Mouse (Mus musculus): Measurements from ENCODE around the gene Gm42688. TPM values are rescaled to one million over a fixed set of nuclear protein-coding genes. Genes with fewer than 3 reads are reported as not detected.

The Gm42688 gene
- polyA plus RNA-seq, 1 experiment from 2014 or later, result 1.9 TPM

GRCm38 (mm10) chr6:83078324-83078858 lies 23.0 kb upstream of the Gm42688 start:
- H3K9ac ChIP-seq (ENCODE audit: low read length), result peak overlapping the region; percentile 81
- peak overlapping the region; percentile 91 for H3K4me2 ChIP-seq (ENCODE audit: low read depth, low read length)
- under 1% methylated on average over 46 of the region's 46 CpGs for WGBS
- peak; percentile 95 for ATAC-seq (replicated peaks; ENCODE audit: extremely low read depth, insufficient read depth, low FRiP score)
- peak overlapping the region; percentile 79 for H3K4me3 ChIP-seq (ENCODE audit: low read length)
- peaks cover 9% of the 10 kb centered on the region for H3K4me1 ChIP-seq (ENCODE audit: control insufficient read depth, insufficient read depth, low read length)
- peak overlapping the region; percentile 84 for H3K27ac ChIP-seq (ENCODE audit: low read length)
- peaks cover 46% of the 10 kb centered on the region for H3K27me3 ChIP-seq (ENCODE audit: control insufficient read depth, insufficient read depth, low read length)
- H3K9me3 ChIP-seq (replicated peaks; ENCODE audit: control insufficient read depth, low read length), result no peaks in the 10 kb centered on the region
- H3K36me3 ChIP-seq (ENCODE audit: control insufficient read depth, insufficient read depth), result peaks cover 4% of the 10 kb centered on the region; the same call in 1 of the 2 replicates

- Histone ChIP-seq H3K9me3 (replicated peaks; ENCODE audit: control insufficient read depth, low read length) (no peaks in the 10 kb centered on the region), H3K4me1 (ENCODE audit: control insufficient read depth, insufficient read depth, low read length) (peaks cover 9% of the 10 kb centered on the region), H3K4me2 (ENCODE audit: low read depth, low read length) (no peak overlapping the region), H3K4me3 (ENCODE audit: low read length) (no peak overlapping the region), H3K9ac (ENCODE audit: low read length) (no peak overlapping the region), H3K27ac (ENCODE audit: low read length) (no peak overlapping the region), H3K27me3 (ENCODE audit: control insufficient read depth, insufficient read depth, low read length) (peaks cover 46% of the 10 kb centered on the region), H3K36me3 (ENCODE audit: control insufficient read depth, insufficient read depth) (peaks cover 4% of the 10 kb centered on the region; the same call in 1 of the 2 replicates)
- ATAC-seq (replicated peaks; ENCODE audit: extremely low read depth, insufficient read depth, low FRiP score), result no peak
- WGBS, result 94% methylated on average over 5 of the region's 5 CpGs
Measured at GRCm38 (mm10) chr6:83080210-83080609, 21.2 kb upstream of the Gm42688 start.

GRCm38 (mm10) chr6:83083497-83083896 lies 17.9 kb upstream of the Gm42688 start:
- 18% methylated on average over 5 of the region's 5 CpGs for WGBS
- Histone ChIP-seq H3K9me3 (replicated peaks; ENCODE audit: control insufficient read depth, low read length) (no peaks in the 10 kb centered on the region), H3K4me1 (ENCODE audit: control insufficient read depth, insufficient read depth, low read length) (peaks cover 12% of the 10 kb centered on the region), H3K4me2 (ENCODE audit: low read depth, low read length) (no peak overlapping the region), H3K9ac (ENCODE audit: low read length) (no peak overlapping the region), H3K36me3 (ENCODE audit: control insufficient read depth, insufficient read depth) (peaks cover 4% of the 10 kb centered on the region; the same call in 1 of the 2 replicates), H3K27ac (ENCODE audit: low read length) (no peak overlapping the region), H3K27me3 (ENCODE audit: control insufficient read depth, insufficient read depth, low read length) (peaks cover 54% of the 10 kb centered on the region), H3K4me3 (ENCODE audit: low read length) (no peak overlapping the region)
- no peak for ATAC-seq (replicated peaks; ENCODE audit: extremely low read depth, insufficient read depth, low FRiP score)

- WGBS, result 20% methylated on average over 6 of the region's 6 CpGs
Measured at GRCm38 (mm10) chr6:83084477-83084876, 16.9 kb upstream of the Gm42688 start.

GRCm38 (mm10) chr6:83086121-83087035 lies 15.0 kb upstream of the Gm42688 start, which contains the start of gene Lbx2:
Gene Lbx2 (plus strand): TSS chr6:83086367.
- 4% methylated on average over 42 of the region's 42 CpGs for WGBS

More at GRCm38 (mm10) chr6:83084477-83084876, 16.9 kb upstream of the Gm42688 start:
- no peaks in the 10 kb centered on the region for H3K9me3 ChIP-seq (replicated peaks; ENCODE audit: control insufficient read depth, low read length)
- H3K4me2 ChIP-seq (ENCODE audit: low read depth, low read length), result no peak overlapping the region
- H3K4me1 ChIP-seq (ENCODE audit: control insufficient read depth, insufficient read depth, low read length), result peaks cover 6% of the 10 kb centered on the region
- no peak for ATAC-seq (replicated peaks; ENCODE audit: extremely low read depth, insufficient read depth, low FRiP score)
- peaks cover 4% of the 10 kb centered on the region; the same call in 1 of the 2 replicates for H3K36me3 ChIP-seq (ENCODE audit: control insufficient read depth, insufficient read depth)
- peaks cover 61% of the 10 kb centered on the region for H3K27me3 ChIP-seq (ENCODE audit: control insufficient read depth, insufficient read depth, low read length)
- no peak overlapping the region for H3K9ac ChIP-seq (ENCODE audit: low read length)
- H3K27ac ChIP-seq (ENCODE audit: low read length), result no peak overlapping the region
- no peak overlapping the region for H3K4me3 ChIP-seq (ENCODE audit: low read length)

GRCm38 (mm10) chr6:83087205-83087925 lies 14.1 kb upstream of the Gm42688 start:
- 2% methylated on average over 47 of the region's 47 CpGs for WGBS
- no peak for ATAC-seq (replicated peaks; ENCODE audit: extremely low read depth, insufficient read depth, low FRiP score)

More at GRCm38 (mm10) chr6:83086121-83087035, 15.0 kb upstream of the Gm42688 start, which contains the start of gene Lbx2:
- peaks cover 6% of the 10 kb centered on the region for H3K4me1 ChIP-seq (ENCODE audit: control insufficient read depth, insufficient read depth, low read length)
- H3K9me3 ChIP-seq (replicated peaks; ENCODE audit: control insufficient read depth, low read length), result no peaks in the 10 kb centered on the region
- H3K4me3 ChIP-seq (ENCODE audit: low read length), result peak within 1 kb of the TSS; percentile 45
- peaks cover 4% of the 10 kb centered on the region; the same call in 1 of the 2 replicates for H3K36me3 ChIP-seq (ENCODE audit: control insufficient read depth, insufficient read depth)
- no peak within 1 kb of the TSS for H3K27ac ChIP-seq (ENCODE audit: low read length)
- H3K9ac ChIP-seq (ENCODE audit: low read length), result no peak within 1 kb of the TSS
- peaks cover 63% of the 10 kb centered on the region for H3K27me3 ChIP-seq (ENCODE audit: control insufficient read depth, insufficient read depth, low read length)
- ATAC-seq (replicated peaks; ENCODE audit: extremely low read depth, insufficient read depth, low FRiP score), result 0 out of 2 replicates have a peak, but pooled peaks have one; percentile 10
- peak within 1 kb of the TSS; percentile 62 for H3K4me2 ChIP-seq (ENCODE audit: low read depth, low read length)

GRCm38 (mm10) chr6:83087926-83088260 lies 13.5 kb upstream of the Gm42688 start:
- no peaks in the 10 kb centered on the region for H3K9me3 ChIP-seq (replicated peaks; ENCODE audit: control insufficient read depth, low read length)
- H3K4me2 ChIP-seq (ENCODE audit: low read depth, low read length), result peak overlapping the region; percentile 62
- H3K27ac ChIP-seq (ENCODE audit: low read length), result no peak overlapping the region
- peak overlapping the region; percentile 1; the same call in 1 of the 2 replicates for H3K9ac ChIP-seq (ENCODE audit: low read length)
- H3K27me3 ChIP-seq (ENCODE audit: control insufficient read depth, insufficient read depth, low read length), result peaks cover 58% of the 10 kb centered on the region
- WGBS, result 15% methylated on average over 9 of the region's 9 CpGs
- H3K36me3 ChIP-seq (ENCODE audit: control insufficient read depth, insufficient read depth), result no peaks in the 10 kb centered on the region
- peak overlapping the region; percentile 45 for H3K4me3 ChIP-seq (ENCODE audit: low read length)
- ATAC-seq (replicated peaks; ENCODE audit: extremely low read depth, insufficient read depth, low FRiP score), result no peak
- peaks cover 8% of the 10 kb centered on the region for H3K4me1 ChIP-seq (ENCODE audit: control insufficient read depth, insufficient read depth, low read length)

More at GRCm38 (mm10) chr6:83087205-83087925, 14.1 kb upstream of the Gm42688 start:
- Histone ChIP-seq H3K27me3 (ENCODE audit: control insufficient read depth, insufficient read depth, low read length) (peaks cover 63% of the 10 kb centered on the region), H3K4me3 (ENCODE audit: low read length) (peak overlapping the region; percentile 45), H3K4me2 (ENCODE audit: low read depth, low read length) (peak overlapping the region; percentile 62), H3K27ac (ENCODE audit: low read length) (no peak overlapping the region), H3K4me1 (ENCODE audit: control insufficient read depth, insufficient read depth, low read length) (peaks cover 6% of the 10 kb centered on the region), H3K9ac (ENCODE audit: low read length) (peak overlapping the region; percentile 1), H3K36me3 (ENCODE audit: control insufficient read depth, insufficient read depth) (no peaks in the 10 kb centered on the region), H3K9me3 (replicated peaks; ENCODE audit: control insufficient read depth, low read length) (no peaks in the 10 kb centered on the region)

GRCm38 (mm10) chr6:83092416-83093127 lies 8.8 kb upstream of the Gm42688 start:
- H3K27me3 ChIP-seq (ENCODE audit: control insufficient read depth, insufficient read depth, low read length), result peaks cover 22% of the 10 kb centered on the region

More at GRCm38 (mm10) chr6:83092416-83093127, 8.8 kb upstream of the Gm42688 start:
- Histone ChIP-seq H3K27ac (ENCODE audit: low read length) (peak overlapping the region; percentile 31; the same call in 1 of the 2 replicates), H3K4me3 (ENCODE audit: low read length) (no peak overlapping the region), H3K9ac (ENCODE audit: low read length) (no peak overlapping the region), H3K4me1 (ENCODE audit: control insufficient read depth, insufficient read depth, low read length) (peaks cover 2% of the 10 kb centered on the region; the same call in 1 of the 2 replicates), H3K4me2 (ENCODE audit: low read depth, low read length) (no peak overlapping the region), H3K36me3 (ENCODE audit: control insufficient read depth, insufficient read depth) (no peaks in the 10 kb centered on the region), H3K9me3 (replicated peaks; ENCODE audit: control insufficient read depth, low read length) (no peaks in the 10 kb centered on the region)
- 33% methylated on average over 6 of the region's 6 CpGs for whole genome bisulfite sequencing
- peak; percentile 28; the same call in 1 of the 2 replicates for ATAC-seq (replicated peaks; ENCODE audit: extremely low read depth, insufficient read depth, low FRiP score)
